Mouse (Mus musculus) forebrain, embryonic 10.5 days (tissue): Measurements from ENCODE around the gene Inha. TPM values are rescaled to one million over a fixed set of nuclear protein-coding genes. Genes with fewer than 3 reads are reported as not detected.

Experiments used
- DNase-seq: peaks from one replicate; pipeline ENCODE4 v3.0.0-alpha.2; 2017; ENCODE audit warnings: low spot score; ENCODE audit errors: extremely low spot score
- H3K27ac ChIP-seq: fragments of 300-500 bp; sonication (generic); 2 replicates; pipeline ENCODE4 v1.5.1; 2016; ENCODE audit warnings: mild to moderate bottlenecking
- H3K27me3 ChIP-seq: fragments of 300-500 bp; sonication (generic); 2 replicates; pipeline ENCODE4 v1.6.1; 2016; ENCODE audit warnings: mild to moderate bottlenecking; ENCODE audit not compliant: poor library complexity, severe bottlenecking
- H3K36me3 ChIP-seq: fragments of 300-500 bp; sonication (generic); replicated peaks from 2 replicates; pipeline ENCODE4 v1.6.1; 2016; ENCODE audit warnings: mild to moderate bottlenecking, moderate library complexity
- H3K4me1 ChIP-seq: fragments of 300-500 bp; sonication (generic); 2 replicates; pipeline ENCODE4 v1.6.1; 2016
- H3K4me3 ChIP-seq: fragments of 300-500 bp; sonication (generic); 2 replicates; pipeline ENCODE4 v1.5.1; 2016; ENCODE audit warnings: mild to moderate bottlenecking, moderate library complexity
- H3K9me3 ChIP-seq: fragments of 300-500 bp; sonication (generic); 2 replicates; pipeline ENCODE4 v1.6.1; 2016; ENCODE audit warnings: mild to moderate bottlenecking, moderate library complexity
- WGBS: fragments of 180-500 bp; shearing (Covaris S2); methylation state at CpG from one replicate; pipeline ENCODE4 v1.1.7; 2016; 5-methylcytosine and 5-hydroxymethylcytosine counted together
- polyA plus RNA-seq: library from polyadenylated mRNA; unstranded; fragments of >200 nt; fragmentation: Nextera tagmentation; extraction: Ambion mirVana; gene quantifications from 2 replicates; pipeline ENCODE4 v1.2.1, GENCODE M21; 2016

Gene Inha
- polyA plus RNA-seq, 1 experiment from 2014 or later: 2.7 TPM

DNA sequence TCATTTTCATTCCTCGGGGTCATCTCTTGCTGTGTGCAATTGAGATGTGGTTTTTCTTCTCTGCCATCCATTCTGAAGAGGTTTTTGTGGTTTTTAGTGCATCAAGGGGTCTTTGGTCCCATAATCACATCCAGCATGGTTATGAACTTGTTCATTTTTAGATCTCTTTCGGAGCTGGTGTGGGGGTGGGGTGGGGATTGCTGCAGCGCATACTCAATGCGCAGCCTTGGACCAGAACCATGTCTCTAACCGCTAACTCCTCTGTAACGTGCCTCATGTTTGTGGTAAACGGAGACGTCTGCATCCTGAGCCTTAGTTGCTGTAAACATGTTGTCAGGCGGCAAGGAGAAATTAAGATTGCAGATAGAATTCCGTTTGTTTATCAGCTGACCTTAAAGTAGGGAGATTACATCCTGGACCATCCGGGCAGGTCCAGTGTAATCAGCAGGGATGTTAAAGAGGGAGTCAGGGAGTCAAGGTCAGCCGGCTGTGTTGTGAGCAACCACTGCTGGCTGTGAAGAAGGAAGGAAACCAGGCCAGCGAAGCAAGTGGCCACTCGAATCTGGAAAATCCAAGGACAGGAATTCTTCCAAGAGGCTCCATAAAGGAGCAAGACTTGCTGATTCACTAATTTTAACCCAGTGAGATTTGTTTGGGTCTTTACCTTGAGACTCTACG is 10.0 kb downstream of the Inha start:
- 86% methylated on average over 15 of the region's 15 CpGs for WGBS
- H3K36me3 ChIP-seq: no peaks in the 10 kb centered on the region
- H3K27me3 ChIP-seq: no peaks in the 10 kb centered on the region
- H3K27ac ChIP-seq: no peak overlapping the region
- no peak for DNase-seq
- H3K4me3 ChIP-seq: no peak overlapping the region
- peaks cover 10% of the 10 kb centered on the region for H3K4me1 ChIP-seq
- H3K9me3 ChIP-seq: no peaks in the 10 kb centered on the region

DNA sequence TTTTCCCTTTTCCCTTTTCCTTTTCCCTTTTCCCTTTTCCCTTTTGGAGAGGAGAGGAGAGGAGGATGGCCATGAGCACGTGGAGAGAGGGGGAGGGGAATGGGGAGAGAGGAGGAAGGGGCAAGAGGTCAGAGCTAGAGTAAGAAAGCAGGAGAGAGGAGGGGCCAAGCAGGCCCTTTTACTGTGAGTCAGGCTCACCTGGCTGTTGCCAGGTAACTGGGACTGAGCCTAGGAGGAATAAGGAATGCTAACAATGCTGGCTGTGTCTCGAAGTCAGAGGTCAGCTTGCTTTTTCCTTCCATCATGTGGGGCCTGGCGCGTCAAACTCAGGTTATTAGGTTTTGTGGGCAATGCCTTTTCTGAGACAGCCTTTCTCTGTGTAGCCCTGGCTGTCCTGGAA is 11.1 kb downstream of the Inha start:
- no peak overlapping the region for H3K4me3 ChIP-seq
- H3K27ac ChIP-seq: 0 out of 2 replicates have a peak overlapping the region, but pooled peaks have one; percentile 48
- WGBS: 55% methylated on average over 4 of the region's 4 CpGs
- no peaks in the 10 kb centered on the region for H3K27me3 ChIP-seq
- H3K4me1 ChIP-seq: peaks cover 16% of the 10 kb centered on the region
- no peaks in the 10 kb centered on the region for H3K9me3 ChIP-seq
- no peak for DNase-seq
- no peaks in the 10 kb centered on the region for H3K36me3 ChIP-seq

DNA sequence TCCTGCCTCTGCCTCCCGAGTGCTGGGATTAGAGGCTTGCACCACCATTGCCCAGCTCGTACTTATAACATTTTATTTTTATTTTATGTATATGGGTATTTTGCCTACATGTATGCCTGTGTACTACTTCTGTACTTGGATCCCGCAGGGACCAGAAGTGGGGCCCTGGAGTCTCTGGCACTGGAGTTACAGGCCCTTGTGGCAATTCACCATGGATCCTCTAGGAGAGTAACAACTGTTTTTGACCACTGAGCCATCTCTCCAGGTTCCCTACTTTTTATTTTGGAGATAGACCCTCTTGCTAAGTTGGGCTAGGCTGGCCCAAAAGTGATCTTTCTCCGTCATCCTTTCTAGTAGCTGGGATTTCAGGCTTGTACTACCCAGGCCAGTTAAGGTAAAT is 11.6 kb downstream of the Inha start:
- no peak for DNase-seq
- Histone ChIP-seq H3K4me3 (no peak overlapping the region), H3K27me3 (no peaks in the 10 kb centered on the region), H3K4me1 (peaks cover 16% of the 10 kb centered on the region), H3K9me3 (no peaks in the 10 kb centered on the region), H3K27ac (no peak overlapping the region), H3K36me3 (no peaks in the 10 kb centered on the region)
- 93% methylated on average over 4 of the region's 4 CpGs for WGBS

DNA sequence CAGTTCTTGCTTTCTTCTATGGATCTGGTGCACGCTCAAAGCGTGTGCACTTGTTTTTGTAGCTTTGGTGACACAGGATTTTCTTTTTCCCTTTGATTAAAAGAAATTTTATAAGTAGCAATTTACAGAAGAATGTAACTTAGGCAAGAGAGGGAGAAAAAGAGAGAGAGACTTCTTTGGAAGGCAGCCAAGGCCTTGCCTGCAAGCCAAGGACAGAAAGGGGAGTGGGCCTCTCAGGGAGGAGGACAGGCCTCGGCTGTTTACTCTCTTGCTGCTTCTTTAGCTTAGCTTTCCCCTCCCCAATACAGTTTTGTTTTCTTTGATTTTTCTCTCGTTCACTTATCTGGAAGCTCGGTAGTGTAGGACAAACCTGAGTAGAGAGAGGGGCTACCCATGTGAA is 12.7 kb downstream of the Inha start:
- no peak overlapping the region for H3K4me3 ChIP-seq
- H3K4me1 ChIP-seq: peaks cover 16% of the 10 kb centered on the region
- WGBS: 92% methylated on average over 5 of the region's 5 CpGs
- H3K36me3 ChIP-seq: no peaks in the 10 kb centered on the region
- no peak for DNase-seq
- no peaks in the 10 kb centered on the region for H3K9me3 ChIP-seq
- no peaks in the 10 kb centered on the region for H3K27me3 ChIP-seq
- no peak overlapping the region for H3K27ac ChIP-seq

DNA sequence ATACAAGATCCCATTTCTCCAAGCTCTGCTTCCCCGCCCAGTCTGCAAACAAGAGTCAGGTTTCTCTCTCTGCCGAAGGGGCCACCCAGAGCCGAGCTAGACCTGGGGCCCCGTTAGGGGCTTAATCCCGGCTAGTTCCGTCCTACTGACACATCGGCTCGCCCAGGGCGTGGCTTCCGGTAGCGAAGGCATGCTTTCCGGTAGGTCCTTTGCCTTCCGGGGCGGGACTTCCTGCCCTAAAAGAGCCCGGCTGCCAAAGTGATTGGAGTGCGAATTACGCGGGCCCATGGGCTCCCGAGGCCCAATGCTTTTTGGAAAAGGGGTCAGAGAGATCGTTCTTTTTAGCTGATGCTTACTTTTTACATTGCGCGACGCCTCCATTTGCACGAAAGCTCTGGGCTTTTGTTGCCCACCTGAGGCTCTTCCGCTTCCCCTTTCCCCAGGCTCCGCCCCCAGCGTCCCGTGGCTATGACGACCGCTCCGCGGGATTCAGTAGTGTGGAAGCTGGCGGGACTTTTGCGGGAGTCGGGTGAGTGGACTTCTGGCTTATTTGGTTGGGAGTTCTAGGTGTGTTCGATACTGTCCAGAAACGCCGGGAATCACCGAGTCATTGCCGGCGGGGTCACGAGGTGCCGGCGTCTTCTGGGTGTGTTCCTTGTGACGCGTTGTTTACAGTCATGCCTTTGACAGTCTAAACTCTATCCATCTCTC is 14.6 kb downstream of the Inha start, which contains the start of gene Stk11ip:
Gene Stk11ip, plus strand, starts transcription at position 209 of the 711 bp plus-strand sequence.
- peak within 1 kb of the TSS; percentile 90 for H3K27ac ChIP-seq
- no peaks in the 10 kb centered on the region for H3K9me3 ChIP-seq
- peaks cover 13% of the 10 kb centered on the region for H3K36me3 ChIP-seq
- H3K4me3 ChIP-seq: peak within 1 kb of the TSS; percentile 76
- DNase-seq: peak; percentile 98
- H3K27me3 ChIP-seq: no peaks in the 10 kb centered on the region
- WGBS: under 1% methylated on average over 46 of the region's 46 CpGs
- H3K4me1 ChIP-seq: peaks cover 16% of the 10 kb centered on the region

DNA sequence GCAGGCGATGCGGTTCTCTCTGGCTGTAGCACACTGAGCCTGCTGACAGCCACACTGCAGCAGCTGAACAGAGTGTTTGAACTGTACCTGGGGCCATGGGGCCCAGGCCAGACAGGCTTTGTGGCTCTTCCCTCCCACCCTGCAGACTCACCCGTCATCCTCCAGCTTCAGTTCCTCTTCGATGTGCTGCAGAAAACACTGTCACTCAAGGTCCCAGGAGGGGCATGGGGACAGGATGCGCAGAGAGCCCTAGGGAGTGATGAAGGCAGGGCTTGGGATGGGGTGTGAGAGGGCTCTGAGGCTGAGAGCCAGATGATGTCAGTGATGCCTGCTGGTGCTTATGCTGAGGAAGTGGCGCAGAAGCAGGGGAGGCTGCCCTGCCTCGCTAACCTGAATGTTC is 17.8 kb downstream of the Inha start:
- Histone ChIP-seq H3K4me3 (no peak overlapping the region), H3K36me3 (peaks cover 45% of the 10 kb centered on the region)

DNA sequence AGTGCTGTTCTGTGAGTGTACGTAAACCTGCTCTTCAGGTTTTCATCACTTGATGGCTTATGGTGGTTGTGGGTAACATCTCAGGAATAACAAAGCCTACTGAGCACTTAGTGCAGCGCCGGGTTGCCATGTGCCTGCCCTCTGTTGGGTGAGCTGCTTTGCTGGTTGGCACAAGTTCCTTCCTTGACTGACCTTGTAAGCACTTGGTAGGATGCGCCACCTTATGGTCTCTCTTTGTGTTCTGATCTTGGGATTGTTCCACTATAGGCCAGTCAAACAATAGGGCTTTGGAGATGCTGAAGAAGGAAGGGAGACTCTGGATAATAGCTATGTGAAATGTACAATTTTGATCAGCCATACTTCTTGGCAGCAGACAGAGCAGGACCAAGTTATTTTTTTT is 23.7 kb downstream of the Inha start:
- Histone ChIP-seq H3K36me3 (peaks cover 93% of the 10 kb centered on the region), H3K27me3 (no peaks in the 10 kb centered on the region), H3K9me3 (no peaks in the 10 kb centered on the region), H3K4me3 (no peak overlapping the region), H3K27ac (no peak overlapping the region), H3K4me1 (no peaks in the 10 kb centered on the region)
- WGBS: 88% methylated on average over 4 of the region's 4 CpGs
- DNase-seq: no peak

More for the DNA sequence above, 17.8 kb downstream of the Inha start:
- no peak for DNase-seq
- peaks cover 12% of the 10 kb centered on the region for H3K4me1 ChIP-seq
- no peaks in the 10 kb centered on the region for H3K9me3 ChIP-seq
- no peak overlapping the region; the same call in 1 of the 2 replicates for H3K27ac ChIP-seq
- H3K27me3 ChIP-seq: no peaks in the 10 kb centered on the region
- WGBS: 96% methylated on average over 7 of the region's 7 CpGs

DNA sequence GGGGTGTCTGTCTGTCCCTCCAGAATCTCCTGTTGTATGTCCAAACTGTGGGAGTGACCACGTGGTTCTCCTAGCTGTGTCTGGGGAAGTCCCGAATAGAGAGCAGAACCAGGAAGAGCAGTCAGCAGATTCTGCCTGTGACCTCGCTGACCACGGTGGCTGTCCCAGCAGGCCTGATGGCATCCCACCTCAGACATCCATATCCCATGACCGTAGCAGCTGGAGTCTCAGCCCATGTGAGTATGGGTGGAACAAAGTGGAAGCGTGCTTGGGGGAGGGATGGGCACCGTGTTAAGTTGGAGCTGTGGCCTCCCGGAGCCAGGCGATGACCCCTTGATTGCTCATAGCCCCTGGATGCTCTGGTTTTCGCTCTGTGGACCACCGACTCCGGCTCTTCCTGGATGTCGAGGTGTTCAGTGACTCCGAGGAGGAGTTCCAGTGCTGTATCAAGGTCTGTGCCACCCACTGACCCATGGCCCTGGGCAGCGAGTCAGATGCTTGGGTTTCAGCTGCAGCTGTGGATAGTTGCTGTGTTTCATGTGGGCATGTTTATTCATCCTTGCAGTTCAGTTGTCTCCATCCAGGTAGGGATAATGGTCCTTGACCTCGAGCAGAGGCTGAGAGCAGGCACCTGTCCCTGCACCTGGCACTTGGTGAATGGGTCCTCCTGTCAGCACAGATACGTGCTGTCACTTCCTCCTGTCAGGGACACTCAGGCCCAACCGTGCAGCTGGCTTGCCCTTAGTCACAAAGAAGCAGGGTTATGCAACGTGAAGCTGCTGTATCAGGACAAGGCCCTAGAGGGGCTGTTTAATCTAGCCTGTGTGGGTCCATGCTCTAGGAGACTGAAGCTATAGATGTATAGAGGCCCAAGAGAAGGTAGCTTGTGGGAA is 25.6 kb downstream of the Inha start:
- 91% methylated on average over 19 of the region's 19 CpGs for WGBS
- H3K9me3 ChIP-seq: no peaks in the 10 kb centered on the region
- no peak overlapping the region for H3K27ac ChIP-seq
- H3K4me1 ChIP-seq: no peaks in the 10 kb centered on the region
- H3K4me3 ChIP-seq: no peak overlapping the region
- H3K27me3 ChIP-seq: no peaks in the 10 kb centered on the region
- no peak for DNase-seq
- peaks cover 89% of the 10 kb centered on the region for H3K36me3 ChIP-seq

DNA sequence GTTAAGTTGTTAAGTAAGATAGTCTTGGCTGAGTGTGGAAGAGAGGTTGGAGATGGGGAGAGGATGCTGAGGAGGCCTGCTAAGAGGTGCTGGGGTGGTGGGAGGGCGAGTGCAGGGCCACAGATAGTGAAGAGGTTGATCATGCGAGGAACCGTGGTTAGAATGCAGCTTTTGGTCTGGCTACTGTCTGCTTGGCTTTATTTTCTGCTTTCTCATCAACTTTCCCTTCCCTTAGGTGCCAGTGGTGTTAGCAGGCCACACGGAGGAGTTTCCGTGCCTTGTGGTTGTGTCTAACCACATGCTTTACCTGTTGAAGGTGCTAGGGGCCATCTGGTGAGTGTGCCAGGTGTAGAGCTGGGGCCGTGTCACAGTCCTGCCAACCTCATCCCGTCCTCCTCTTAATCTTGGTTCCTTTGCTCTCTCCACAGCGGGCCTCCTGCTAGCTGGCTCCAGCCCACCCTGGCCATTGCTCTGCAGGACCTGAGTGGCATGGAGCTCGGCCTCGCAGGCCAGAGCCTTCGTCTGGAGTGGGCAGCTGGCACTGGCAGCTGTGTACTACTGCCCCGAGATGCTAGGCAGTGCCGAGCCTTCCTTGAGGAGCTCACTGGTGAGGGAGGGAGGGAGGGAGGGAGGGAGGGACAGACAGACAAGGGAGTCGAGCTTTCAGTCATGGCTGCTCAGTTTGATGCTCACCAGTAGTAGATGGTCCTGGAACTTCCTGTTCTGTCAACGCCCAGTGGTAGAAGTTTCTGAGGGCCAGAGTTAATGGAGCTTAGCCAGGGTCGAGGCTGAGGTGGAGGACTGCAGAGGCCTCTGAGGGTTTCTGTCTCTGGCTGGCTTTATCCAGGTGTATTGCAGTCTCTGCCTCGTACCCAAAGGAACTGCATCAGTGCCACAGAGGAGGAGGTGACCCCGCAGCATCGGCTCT is 26.7 kb downstream of the Inha start:
- H3K27me3 ChIP-seq: no peaks in the 10 kb centered on the region
- no peaks in the 10 kb centered on the region for H3K9me3 ChIP-seq
- no peak overlapping the region for H3K27ac ChIP-seq
- DNase-seq: no peak
- no peaks in the 10 kb centered on the region for H3K4me1 ChIP-seq
- H3K4me3 ChIP-seq: no peak overlapping the region
- peaks cover 80% of the 10 kb centered on the region for H3K36me3 ChIP-seq
- WGBS: 87% methylated on average over 19 of the region's 19 CpGs

DNA sequence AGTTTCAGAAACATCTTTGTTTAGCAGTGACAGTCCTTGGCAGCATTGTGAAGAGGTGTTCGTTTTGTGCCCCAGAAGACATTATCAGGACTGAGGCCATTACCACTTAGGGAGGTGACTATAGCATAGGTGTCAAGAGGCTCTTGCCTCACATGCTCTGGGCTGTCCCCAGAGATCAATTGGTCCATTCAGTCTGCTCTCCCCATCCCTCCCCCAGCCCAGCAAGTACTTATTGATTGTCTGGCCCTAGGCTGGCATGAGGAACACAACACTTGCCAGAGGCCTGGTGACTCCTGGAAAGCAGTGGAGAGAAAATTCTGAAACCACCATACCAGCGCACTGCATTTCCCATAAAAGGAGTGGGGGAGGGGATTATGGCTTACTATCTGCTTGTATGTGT is 30.7 kb downstream of the Inha start:
- no peak overlapping the region for H3K4me3 ChIP-seq
- no peaks in the 10 kb centered on the region for H3K27me3 ChIP-seq
- peaks cover 44% of the 10 kb centered on the region for H3K36me3 ChIP-seq
- 86% methylated on average over 2 of the region's 2 CpGs for WGBS
- DNase-seq: no peak
- no peaks in the 10 kb centered on the region for H3K9me3 ChIP-seq
- H3K4me1 ChIP-seq: no peaks in the 10 kb centered on the region
- H3K27ac ChIP-seq: no peak overlapping the region

DNA sequence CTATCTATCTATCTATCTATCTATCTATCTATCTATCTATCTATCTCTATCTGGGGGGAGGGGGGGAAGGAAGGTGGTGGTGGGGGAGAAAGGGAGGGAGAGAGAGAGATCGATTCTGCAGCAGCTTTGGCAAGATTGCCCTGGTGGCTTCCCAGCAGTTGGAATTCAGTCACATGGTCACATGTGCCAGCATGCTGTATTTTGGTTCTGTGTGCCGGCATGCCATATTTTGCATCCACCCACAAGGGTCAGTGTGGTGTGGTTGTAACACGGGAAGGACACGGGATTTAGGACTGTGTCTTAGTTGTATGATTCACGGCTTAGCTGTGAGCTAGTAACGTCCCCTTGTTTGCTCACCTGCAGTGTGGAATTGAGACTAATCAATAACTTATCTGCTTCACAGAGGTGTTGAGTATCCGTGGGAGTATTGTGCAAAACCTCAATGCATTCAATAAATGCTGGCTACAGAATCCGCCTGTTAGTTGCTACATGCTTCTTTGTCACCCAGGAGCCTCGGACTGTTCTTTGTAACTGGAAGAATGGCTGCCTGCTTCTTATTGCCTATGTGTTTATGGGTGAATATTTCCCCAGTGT is 31.8 kb downstream of the Inha start:
- no peak for DNase-seq
- 85% methylated on average over 9 of the region's 9 CpGs for WGBS
- no peak overlapping the region for H3K27ac ChIP-seq
- H3K36me3 ChIP-seq: peaks cover 33% of the 10 kb centered on the region
- no peaks in the 10 kb centered on the region for H3K27me3 ChIP-seq
- H3K4me1 ChIP-seq: no peaks in the 10 kb centered on the region
- H3K9me3 ChIP-seq: no peaks in the 10 kb centered on the region
- H3K4me3 ChIP-seq: no peak overlapping the region
